Mouse (Mus musculus) stomach, embryonic 14.5 days (tissue): ENCODE data around the gene Smlr1. TPM values are rescaled to one million over a fixed set of nuclear protein-coding genes. Genes with fewer than 3 reads are reported as not detected.

Experiments
- ATAC-seq: fragments of 200-750 bp; cut with Nextera tagmentation; 2 replicates; pipeline ENCODE4 v1.8.0; 2017; ENCODE audit warnings: low read depth, moderate TSS enrichment; ENCODE audit not compliant: insufficient number of reproducible peaks, insufficient read depth, low FRiP score
- H3K27ac ChIP-seq: fragments of 300-500 bp; sonication (generic); 2 replicates; pipeline ENCODE4 v1.5.1; 2014; ENCODE audit warnings: mild to moderate bottlenecking, low read length, moderate library complexity, mixed read lengths
- H3K27me3 ChIP-seq: fragments of 300-500 bp; sonication (generic); 2 replicates; pipeline ENCODE4 v1.6.1; 2014; ENCODE audit warnings: low read length, control low read depth, mixed read lengths; ENCODE audit not compliant: control insufficient read depth, insufficient read depth
- H3K36me3 ChIP-seq: fragments of 300-500 bp; sonication (generic); 2 replicates; pipeline ENCODE4 v1.6.1; 2014; ENCODE audit warnings: mild to moderate bottlenecking, control low read depth, low read length, moderate library complexity, mixed read lengths; ENCODE audit not compliant: control insufficient read depth, insufficient read depth
- H3K4me1 ChIP-seq: fragments of 300-500 bp; sonication (generic); 2 replicates; pipeline ENCODE4 v1.6.1; 2014; ENCODE audit warnings: low read length, control low read depth, mixed read lengths; ENCODE audit not compliant: control insufficient read depth, insufficient read depth
- H3K4me2 ChIP-seq: fragments of 300-500 bp; sonication (generic); replicated peaks from 2 replicates; pipeline ENCODE4 v1.6.1; 2014; ENCODE audit warnings: low read depth, low read length, control low read depth
- H3K4me3 ChIP-seq: fragments of 300-500 bp; sonication (generic); 2 replicates; pipeline ENCODE4 v1.5.1; 2014; ENCODE audit warnings: low read depth, low read length, control low read depth
- H3K9ac ChIP-seq: fragments of 300-500 bp; sonication (generic); replicated peaks from 2 replicates; pipeline ENCODE4 v1.6.1; 2014; ENCODE audit warnings: low read depth, mild to moderate bottlenecking, control low read depth, low read length, moderate library complexity, mixed read lengths
- H3K9me3 ChIP-seq: fragments of 300-500 bp; sonication (generic); 2 replicates; pipeline ENCODE4 v1.6.1; 2016; ENCODE audit warnings: low read depth, low read length, control low read depth; ENCODE audit not compliant: control insufficient read depth
- WGBS: fragments of 180-500 bp; shearing (Covaris S2); extraction: QIAGEN DNeasy Blood & Tissue Kit; methylation state at CpG from one replicate; pipeline ENCODE4 v1.1.7; 2014; 5-methylcytosine and 5-hydroxymethylcytosine counted together
- polyA plus RNA-seq: library from polyadenylated mRNA; unstranded; fragments of >200 nt; fragmentation: Nextera tagmentation; extraction: Ambion mirVana; gene quantifications from 2 replicates; pipeline ENCODE4 v1.2.1, GENCODE M21; 2014

Gene Smlr1
- polyA plus RNA-seq, 1 experiment from 2014 or later: not detected

DNA sequence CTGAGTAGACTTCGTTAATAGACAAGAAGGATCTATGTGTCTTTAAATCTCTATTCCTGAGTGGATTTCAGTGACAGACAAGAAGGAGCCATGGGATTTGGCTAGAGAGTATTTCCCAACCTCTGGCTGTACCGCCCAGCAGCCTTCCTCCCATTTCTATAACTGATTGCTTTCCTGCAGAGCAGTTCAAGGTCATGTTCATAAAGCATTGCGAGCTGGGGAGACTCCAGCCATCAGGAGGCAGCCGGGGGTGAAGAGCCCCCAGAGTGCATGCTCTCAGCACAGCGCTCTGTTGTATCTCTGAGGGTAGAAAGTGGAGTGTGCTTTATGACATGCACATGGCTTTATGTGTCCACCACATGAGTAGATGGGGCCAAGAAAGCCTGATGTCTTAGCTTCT, 53.3 kb downstream of the Smlr1 start:
- no peaks in the 10 kb centered on the region for H3K9me3 ChIP-seq
- no peak overlapping the region for H3K27ac ChIP-seq
- H3K4me3 ChIP-seq: no peak overlapping the region
- ATAC-seq: no peak
- H3K9ac ChIP-seq: no peak overlapping the region
- H3K4me1 ChIP-seq: 0 out of 2 replicates have a peak, but pooled peaks cover 4% of the 10 kb centered on the region
- H3K36me3 ChIP-seq: peaks cover 6% of the 10 kb centered on the region
- no peak overlapping the region for H3K4me2 ChIP-seq
- 45% methylated on average over 5 of the region's 5 CpGs for WGBS
- H3K27me3 ChIP-seq: no peaks in the 10 kb centered on the region

GRCm38 (mm10) chr10:25479716-25480115, 56.4 kb downstream of the Smlr1 start:
- H3K4me1 ChIP-seq: 0 out of 2 replicates have a peak, but pooled peaks cover 4% of the 10 kb centered on the region
- no peak for ATAC-seq
- 80% methylated on average over 3 of the region's 3 CpGs for WGBS

More at GRCm38 (mm10) chr10:25479716-25480115, 56.4 kb downstream of the Smlr1 start:
- Histone ChIP-seq H3K9me3 (no peaks in the 10 kb centered on the region), H3K9ac (no peak overlapping the region), H3K4me3 (no peak overlapping the region), H3K4me2 (no peak overlapping the region), H3K27me3 (no peaks in the 10 kb centered on the region), H3K36me3 (peaks cover 6% of the 10 kb centered on the region), H3K27ac (no peak overlapping the region)

Other genes with a start within 250 kb of the Smlr1 start
- 23.6 and 30.1 TPM in 2 replicates for gene Akap7, start 228.4 kb downstream of the Smlr1 start, polyA plus RNA-seq
- gene Epb41l2, start 176.5 kb downstream of the Smlr1 start, polyA plus RNA-seq: 65.3 and 70.8 TPM in 2 replicates